Mouse (Mus musculus): ENCODE measurements around the gene Cyp4f15. TPM values are rescaled to one million over a fixed set of nuclear protein-coding genes. Genes with fewer than 3 reads are reported as not detected.
"Not testable (repeated sequence)": the region's sequence is repeated elsewhere in the genome, so short reads cannot be mapped to it uniquely, and the experiment has no call there.

Cyp4f15 gene
- polyA plus RNA-seq, 1 experiment from 2014 or later: 0.84 TPM

DNA sequence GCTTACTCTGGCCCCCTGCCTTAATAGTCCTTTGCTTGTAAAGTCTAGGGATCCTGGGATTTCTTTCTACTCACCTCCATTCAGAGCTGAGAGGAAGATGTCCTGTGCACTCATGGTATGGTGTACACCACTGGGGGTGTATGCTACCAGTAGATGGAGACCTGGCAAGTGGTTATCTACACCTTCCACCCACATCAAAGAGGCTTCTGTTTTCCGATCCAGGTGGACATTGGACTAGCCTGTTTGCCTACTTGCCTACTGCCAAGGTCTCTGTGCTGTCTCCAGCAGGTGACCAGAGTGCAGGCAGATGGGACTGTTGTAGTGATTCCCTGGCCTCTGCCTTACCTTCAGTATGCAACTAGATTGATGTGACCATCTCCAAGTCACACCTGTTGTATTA lies 5.5 kb downstream of the Cyp4f15 start:
- no peak for ATAC-seq (ENCODE audit: low FRiP score, low read depth)
- H3K27ac ChIP-seq: no peak overlapping the region
- no peak overlapping the region for H3K4me3 ChIP-seq
- no peak overlapping the region for H3K9ac ChIP-seq
- no peaks in the 10 kb centered on the region for H3K36me3 ChIP-seq
- H3K4me1 ChIP-seq: no peaks in the 10 kb centered on the region
- no peaks in the 10 kb centered on the region for H3K9me3 ChIP-seq
- no peaks in the 10 kb centered on the region for H3K27me3 ChIP-seq (replicated peaks)
- 92% methylated on average over 1 of the region's 1 CpGs for WGBS
- H3K4me2 ChIP-seq (replicated peaks): no peak overlapping the region

DNA sequence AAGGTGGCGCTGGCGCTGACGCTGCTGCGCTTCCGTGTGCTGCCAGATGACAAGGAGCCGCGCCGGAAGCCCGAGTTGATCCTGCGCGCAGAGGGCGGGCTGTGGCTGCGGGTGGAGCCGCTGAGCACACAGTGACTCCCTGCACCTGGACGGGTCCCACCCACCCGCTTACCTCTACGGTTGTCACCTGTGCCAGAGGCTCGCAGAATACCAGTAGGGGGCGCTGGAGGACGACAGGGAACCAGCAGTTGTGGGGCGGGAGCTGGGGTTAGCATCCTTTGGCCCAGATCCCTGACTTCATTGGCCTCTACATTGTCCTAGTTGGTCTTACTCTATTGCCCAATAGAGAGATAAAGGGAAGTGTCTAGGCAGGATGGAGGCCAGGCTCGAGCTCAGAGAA lies 17.4 kb downstream of the Cyp4f15 start:
- 53% methylated on average over 22 of the region's 22 CpGs for WGBS
- peak overlapping the region; percentile 27 for H3K4me2 ChIP-seq (replicated peaks)
- no peaks in the 10 kb centered on the region for H3K36me3 ChIP-seq
- no peak overlapping the region for H3K9ac ChIP-seq
- H3K9me3 ChIP-seq: peaks cover 7% of the 10 kb centered on the region; the same call in 1 of the 2 replicates
- no peaks in the 10 kb centered on the region for H3K4me1 ChIP-seq
- ATAC-seq (ENCODE audit: low FRiP score, low read depth): no peak
- no peaks in the 10 kb centered on the region for H3K27me3 ChIP-seq (replicated peaks)
- no peak overlapping the region for H3K27ac ChIP-seq
- no peak overlapping the region for H3K4me3 ChIP-seq

DNA sequence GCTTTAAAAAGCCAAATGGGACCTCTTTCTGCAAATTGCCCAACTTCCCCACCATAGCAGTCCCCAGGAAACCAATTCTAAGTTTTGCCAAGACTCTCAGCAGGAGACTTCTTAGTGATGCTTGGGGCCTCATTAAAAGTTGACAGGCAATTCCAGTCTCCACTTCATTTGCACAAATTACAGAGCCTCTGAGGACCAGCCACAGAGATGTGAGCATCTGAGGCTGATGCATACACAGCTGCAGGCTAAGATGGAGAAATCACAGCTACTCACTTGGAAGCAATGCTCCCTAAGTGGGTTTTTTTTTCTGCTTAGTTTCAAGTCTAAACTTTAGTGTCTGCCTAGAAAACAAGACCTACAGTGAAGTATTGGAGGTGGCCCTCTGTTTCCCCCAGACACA lies 25.1 kb downstream of the Cyp4f15 start:
- H3K9ac ChIP-seq, H3K4me1 ChIP-seq: not testable (repeated sequence)

DNA sequence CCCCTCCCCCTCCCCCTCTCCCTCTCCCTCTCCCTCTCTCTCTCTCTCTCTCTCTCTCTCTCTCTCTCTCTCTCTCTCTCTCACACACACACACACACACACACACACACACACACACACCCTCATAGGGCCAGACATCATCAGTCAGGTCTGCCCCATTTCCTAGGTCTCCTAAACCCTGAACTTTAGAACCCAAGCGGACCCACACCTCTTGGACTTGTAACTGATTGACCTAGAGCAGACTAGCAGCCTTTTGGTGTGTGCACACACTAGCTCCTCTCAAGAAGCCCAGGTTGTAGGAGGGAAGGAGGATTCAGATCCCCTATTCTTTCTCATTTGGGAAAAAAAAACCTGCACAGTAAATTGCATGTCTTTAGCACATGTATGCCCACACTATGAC lies 36.7 kb downstream of the Cyp4f15 start:
- H3K27ac ChIP-seq; H3K4me3 ChIP-seq; H3K27me3 ChIP-seq (replicated peaks); H3K4me1 ChIP-seq; ATAC-seq (ENCODE audit: low FRiP score, low read depth); H3K9ac ChIP-seq; H3K9me3 ChIP-seq; H3K4me2 ChIP-seq (replicated peaks); H3K36me3 ChIP-seq: not testable (repeated sequence)
- WGBS: 92% methylated on average over 1 of the region's 1 CpGs

More for the DNA sequence above, 25.1 kb downstream of the Cyp4f15 start:
- ATAC-seq (ENCODE audit: low FRiP score, low read depth); H3K27ac ChIP-seq; H3K36me3 ChIP-seq; H3K27me3 ChIP-seq (replicated peaks); H3K4me2 ChIP-seq (replicated peaks); H3K4me3 ChIP-seq; H3K9me3 ChIP-seq: not testable (repeated sequence)

DNA sequence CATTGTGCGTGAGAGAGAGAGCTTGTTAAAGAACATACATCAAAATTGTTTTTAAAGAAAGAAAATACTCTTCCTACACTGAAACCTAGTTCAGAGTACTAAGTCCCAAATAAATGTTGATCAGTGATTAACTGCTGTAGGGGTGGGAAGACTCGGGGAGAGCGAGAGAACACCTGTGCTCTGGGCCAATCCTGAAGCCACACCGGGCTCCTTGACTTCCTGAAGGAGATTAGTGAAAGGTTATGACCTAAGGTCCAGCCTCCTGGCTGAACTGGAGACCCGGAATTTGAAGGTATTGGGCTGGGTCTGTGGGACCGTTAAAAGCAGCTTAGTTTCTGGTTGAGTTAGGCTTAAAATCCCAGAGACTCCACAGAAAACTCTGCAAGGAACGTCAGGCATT lies 37.3 kb downstream of the Cyp4f15 start:
- no peak overlapping the region for H3K4me3 ChIP-seq
- ATAC-seq (ENCODE audit: low FRiP score, low read depth): no peak
- H3K9me3 ChIP-seq: 0 out of 2 replicates have a peak, but pooled peaks cover 6% of the 10 kb centered on the region
- H3K36me3 ChIP-seq: no peaks in the 10 kb centered on the region
- WGBS: 85% methylated on average over 7 of the region's 7 CpGs
- no peak overlapping the region for H3K27ac ChIP-seq
- H3K4me1 ChIP-seq: no peaks in the 10 kb centered on the region
- no peak overlapping the region for H3K4me2 ChIP-seq (replicated peaks)
- no peaks in the 10 kb centered on the region for H3K27me3 ChIP-seq (replicated peaks)
- no peak overlapping the region for H3K9ac ChIP-seq

DNA sequence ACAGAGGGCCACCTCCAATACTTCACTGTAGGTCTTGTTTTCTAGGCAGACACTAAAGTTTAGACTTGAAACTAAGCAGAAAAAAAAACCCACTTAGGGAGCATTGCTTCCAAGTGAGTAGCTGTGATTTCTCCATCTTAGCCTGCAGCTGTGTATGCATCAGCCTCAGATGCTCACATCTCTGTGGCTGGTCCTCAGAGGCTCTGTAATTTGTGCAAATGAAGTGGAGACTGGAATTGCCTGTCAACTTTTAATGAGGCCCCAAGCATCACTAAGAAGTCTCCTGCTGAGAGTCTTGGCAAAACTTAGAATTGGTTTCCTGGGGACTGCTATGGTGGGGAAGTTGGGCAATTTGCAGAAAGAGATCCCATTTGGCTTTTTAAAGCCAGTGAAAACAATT lies 40.9 kb downstream of the Cyp4f15 start:
- ATAC-seq (ENCODE audit: low FRiP score, low read depth); H3K27ac ChIP-seq; H3K9me3 ChIP-seq; H3K4me1 ChIP-seq; H3K4me3 ChIP-seq; H3K9ac ChIP-seq; H3K4me2 ChIP-seq (replicated peaks); H3K27me3 ChIP-seq (replicated peaks); H3K36me3 ChIP-seq: not testable (repeated sequence)

DNA sequence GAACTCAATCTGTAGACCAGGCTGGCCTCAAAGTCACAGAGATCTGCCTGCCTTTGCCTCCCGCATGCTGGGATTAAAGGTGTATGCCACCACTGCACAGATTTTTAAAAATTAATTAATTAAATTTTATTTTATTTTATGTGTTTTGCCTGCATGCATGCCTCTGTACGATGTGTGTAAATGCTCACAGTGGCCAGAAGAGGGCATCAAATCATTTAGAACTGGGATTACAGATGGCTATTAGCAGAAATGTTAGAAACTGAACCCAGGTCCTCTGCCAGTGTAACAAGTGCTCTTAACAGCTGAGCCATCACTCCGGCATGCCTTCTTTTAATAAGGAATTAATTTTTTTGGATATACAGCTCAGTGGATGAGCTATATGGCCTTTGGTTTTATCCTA lies 43.6 kb downstream of the Cyp4f15 start:
- H3K4me2 ChIP-seq (replicated peaks): no peak overlapping the region
- H3K9ac ChIP-seq: no peak overlapping the region
- ATAC-seq (ENCODE audit: low FRiP score, low read depth): no peak
- H3K4me1 ChIP-seq: no peaks in the 10 kb centered on the region
- H3K9me3 ChIP-seq: no peaks in the 10 kb centered on the region
- H3K27me3 ChIP-seq (replicated peaks): no peaks in the 10 kb centered on the region
- H3K27ac ChIP-seq: no peak overlapping the region
- WGBS: 78% methylated on average over 3 of the region's 3 CpGs
- H3K36me3 ChIP-seq: no peaks in the 10 kb centered on the region
- no peak overlapping the region for H3K4me3 ChIP-seq

DNA sequence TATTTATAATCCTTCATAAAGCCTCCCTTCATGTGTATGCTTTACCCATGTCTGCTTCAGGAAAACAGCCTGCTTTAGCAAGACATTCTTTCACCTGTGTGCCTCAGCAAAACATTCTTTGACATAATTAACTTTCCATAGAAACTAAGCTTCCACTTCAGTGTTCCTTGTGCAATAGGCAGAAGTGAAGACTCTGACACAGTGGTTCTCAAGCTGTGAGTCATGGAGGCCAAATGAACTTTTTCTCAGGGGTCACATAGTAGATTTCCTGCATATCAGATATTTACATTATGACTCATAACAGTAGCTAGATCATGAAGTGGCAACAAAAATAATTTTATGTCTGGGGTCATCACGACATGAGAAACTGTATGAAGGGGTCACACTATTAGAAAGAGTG lies 53.0 kb downstream of the Cyp4f15 start:
- Histone ChIP-seq H3K9me3 (no peaks in the 10 kb centered on the region), H3K4me3 (no peak overlapping the region), H3K4me2 (replicated peaks) (no peak overlapping the region), H3K27ac (no peak overlapping the region), H3K27me3 (replicated peaks) (no peaks in the 10 kb centered on the region), H3K9ac (no peak overlapping the region), H3K36me3 (no peaks in the 10 kb centered on the region), H3K4me1 (no peaks in the 10 kb centered on the region)
- 94% methylated on average over 1 of the region's 1 CpGs for WGBS
- no peak for ATAC-seq (ENCODE audit: low FRiP score, low read depth)

DNA sequence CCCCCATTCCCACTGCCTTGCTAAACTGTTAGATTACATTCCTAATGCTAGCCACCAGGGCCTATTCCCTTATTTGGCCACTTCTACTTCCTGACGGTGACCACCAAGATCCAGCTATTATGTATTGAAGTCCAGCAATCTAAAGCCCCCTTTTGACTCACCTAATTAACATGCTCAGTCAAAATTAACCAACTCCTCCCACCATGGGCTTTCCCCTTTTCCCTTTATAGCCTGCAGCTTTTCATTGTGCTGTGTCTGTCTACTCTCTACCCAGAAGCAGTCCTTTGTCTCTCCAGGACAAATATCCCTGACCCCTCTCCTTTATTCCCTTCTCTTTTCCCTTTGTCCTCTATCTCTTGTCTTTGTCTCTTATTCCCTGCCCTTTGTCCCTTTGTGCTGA lies 55.6 kb downstream of the Cyp4f15 start:
- Histone ChIP-seq H3K36me3 (no peaks in the 10 kb centered on the region), H3K9me3 (no peaks in the 10 kb centered on the region), H3K27me3 (replicated peaks) (no peaks in the 10 kb centered on the region), H3K4me3 (no peak overlapping the region), H3K9ac (no peak overlapping the region), H3K4me1 (no peaks in the 10 kb centered on the region), H3K27ac (no peak overlapping the region), H3K4me2 (replicated peaks) (no peak overlapping the region)
- 7% methylated on average over 1 of the region's 1 CpGs for WGBS
- ATAC-seq (ENCODE audit: low FRiP score, low read depth): no peak

DNA sequence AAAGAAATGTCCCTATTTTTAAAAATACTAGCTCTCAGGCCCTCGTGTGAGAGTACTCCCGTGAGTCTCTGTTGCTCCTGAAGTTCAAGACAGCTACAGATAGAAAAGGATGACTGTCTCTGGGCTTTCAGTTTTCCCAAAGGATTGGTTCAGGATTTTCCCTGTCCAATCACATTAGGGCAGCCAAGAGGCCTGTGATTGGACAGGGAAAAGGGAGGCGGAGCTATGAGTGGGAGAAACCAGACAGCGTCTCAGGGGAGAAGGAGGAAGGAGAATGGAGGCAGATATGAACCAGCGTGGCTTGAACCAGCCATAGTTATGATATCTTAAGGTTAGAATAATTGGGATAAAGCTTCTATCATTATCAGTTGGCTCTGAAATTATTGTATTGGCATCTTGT lies 65.2 kb downstream of the Cyp4f15 start:
- H3K36me3 ChIP-seq: no peaks in the 10 kb centered on the region
- no peaks in the 10 kb centered on the region for H3K9me3 ChIP-seq
- H3K4me2 ChIP-seq (replicated peaks): no peak overlapping the region
- H3K27ac ChIP-seq: no peak overlapping the region
- no peak overlapping the region for H3K4me3 ChIP-seq
- H3K9ac ChIP-seq: no peak overlapping the region
- H3K27me3 ChIP-seq (replicated peaks): no peaks in the 10 kb centered on the region
- no peak for ATAC-seq (ENCODE audit: low FRiP score, low read depth)
- WGBS: 50% methylated on average over 5 of the region's 5 CpGs
- H3K4me1 ChIP-seq: no peaks in the 10 kb centered on the region

Other genes with a start within 250 kb of the Cyp4f15 start
- gene Cyp4f39, start 232.9 kb upstream of the Cyp4f15 start, polyA plus RNA-seq (2016; fragmentation: Nextera tagmentation; extraction: Ambion mirVana): 0.99 and 1.3 TPM in 2 replicates
- 9.5 and 10.8 TPM in 2 replicates for gene Cyp4f17, start 179.6 kb upstream of the Cyp4f15 start, polyA plus RNA-seq (2016; fragmentation: Nextera tagmentation; extraction: Ambion mirVana)
- 19.8 and 25.3 TPM in 2 replicates for gene Cyp4f16, start 149.1 kb upstream of the Cyp4f15 start, polyA plus RNA-seq (2016; fragmentation: Nextera tagmentation; extraction: Ambion mirVana)
- not detected in 2 replicates for gene Cyp4f37, start 64.3 kb upstream of the Cyp4f15 start, polyA plus RNA-seq (2016; fragmentation: Nextera tagmentation; extraction: Ambion mirVana)
- gene Cyp4f40, start 26.7 kb upstream of the Cyp4f15 start, polyA plus RNA-seq (2016; fragmentation: Nextera tagmentation; extraction: Ambion mirVana): not detected in 2 replicates
- 39.9 and 44.9 TPM in 2 replicates for gene Zfp871, start 102.7 kb downstream of the Cyp4f15 start, polyA plus RNA-seq (2016; fragmentation: Nextera tagmentation; extraction: Ambion mirVana)
- gene Zfp811, start 124.3 kb downstream of the Cyp4f15 start, polyA plus RNA-seq (2016; fragmentation: Nextera tagmentation; extraction: Ambion mirVana): 43.4 and 44.3 TPM in 2 replicates
- gene Zfp799, start 144.6 kb downstream of the Cyp4f15 start, polyA plus RNA-seq (2016; fragmentation: Nextera tagmentation; extraction: Ambion mirVana): 15.7 and 17.3 TPM in 2 replicates
- gene Zfp870, start 206.0 kb downstream of the Cyp4f15 start, polyA plus RNA-seq (2016; fragmentation: Nextera tagmentation; extraction: Ambion mirVana): 6.5 and 7.9 TPM in 2 replicates
- not detected in 2 replicates for gene Cyp4f14, start 231.7 kb downstream of the Cyp4f15 start, polyA plus RNA-seq (2016; fragmentation: Nextera tagmentation; extraction: Ambion mirVana)

Data from neural tube, embryonic 12.5 days (tissue).